Mouse (Mus musculus): Measurements from ENCODE around the gene Efl1. TPM values are rescaled to one million over a fixed set of nuclear protein-coding genes. Genes with fewer than 3 reads are reported as not detected.
"Not testable (repeated sequence)": the region's sequence is repeated elsewhere in the genome, so short reads cannot be mapped to it uniquely, and the experiment has no call there.

Efl1 gene
- polyA plus RNA-seq, 1 experiment from 2014 or later, result 17.3 TPM

GRCm38 (mm10) chr7:82724491-82724890 is 76.1 kb downstream of the Efl1 start:
- Histone ChIP-seq H3K4me1 (ENCODE audit: control insufficient read depth, insufficient read depth, low read length) (peaks cover 2% of the 10 kb centered on the region; the same call in 1 of the 2 replicates), H3K9me3 (replicated peaks; ENCODE audit: control insufficient read depth, low read length, poor library complexity, severe bottlenecking) (no peaks in the 10 kb centered on the region), H3K9ac (ENCODE audit: low read depth, low read length) (no peak overlapping the region), H3K27ac (ENCODE audit: low read length) (no peak overlapping the region), H3K27me3 (ENCODE audit: control insufficient read depth, insufficient read depth, low read depth, low read length) (no peaks in the 10 kb centered on the region), H3K4me2 (ENCODE audit: low read length) (no peak overlapping the region), H3K36me3 (ENCODE audit: control insufficient read depth, insufficient read depth, low read length) (no peaks in the 10 kb centered on the region), H3K4me3 (ENCODE audit: low read depth, low read length) (no peak overlapping the region)
- 32% methylated on average over 3 of the region's 3 CpGs for WGBS
- ATAC-seq, result no peak

- Histone ChIP-seq H3K36me3 (ENCODE audit: control insufficient read depth, insufficient read depth, low read length) (no peaks in the 10 kb centered on the region), H3K4me1 (ENCODE audit: control insufficient read depth, insufficient read depth, low read length) (no peaks in the 10 kb centered on the region; the same call in 1 of the 2 replicates), H3K9me3 (replicated peaks; ENCODE audit: control insufficient read depth, low read length, poor library complexity, severe bottlenecking) (no peaks in the 10 kb centered on the region), H3K4me2 (ENCODE audit: low read length) (no peak overlapping the region), H3K9ac (ENCODE audit: low read depth, low read length) (no peak overlapping the region), H3K27ac (ENCODE audit: low read length) (no peak overlapping the region), H3K4me3 (ENCODE audit: low read depth, low read length) (no peak overlapping the region), H3K27me3 (ENCODE audit: control insufficient read depth, insufficient read depth, low read depth, low read length) (no peaks in the 10 kb centered on the region)
- ATAC-seq, result no peak
- 34% methylated on average over 5 of the region's 5 CpGs for WGBS
These were observed 76.7 kb downstream of the Efl1 start for GRCm38 (mm10) chr7:82725006-82725636.

GRCm38 (mm10) chr7:82725741-82726450 is 77.5 kb downstream of the Efl1 start:
- ATAC-seq, result no peak
- Histone ChIP-seq H3K9me3 (replicated peaks; ENCODE audit: control insufficient read depth, low read length, poor library complexity, severe bottlenecking) (no peaks in the 10 kb centered on the region), H3K27me3 (ENCODE audit: control insufficient read depth, insufficient read depth, low read depth, low read length) (no peaks in the 10 kb centered on the region), H3K36me3 (ENCODE audit: control insufficient read depth, insufficient read depth, low read length) (no peaks in the 10 kb centered on the region), H3K27ac (ENCODE audit: low read length) (no peak overlapping the region), H3K4me3 (ENCODE audit: low read depth, low read length) (no peak overlapping the region), H3K4me2 (ENCODE audit: low read length) (no peak overlapping the region), H3K9ac (ENCODE audit: low read depth, low read length) (no peak overlapping the region), H3K4me1 (ENCODE audit: control insufficient read depth, insufficient read depth, low read length) (no peaks in the 10 kb centered on the region)
- WGBS, result 67% methylated on average over 14 of the region's 14 CpGs

- no peak overlapping the region for H3K27ac ChIP-seq (ENCODE audit: low read length)
- H3K4me1 ChIP-seq (ENCODE audit: control insufficient read depth, insufficient read depth, low read length), result no peaks in the 10 kb centered on the region
- H3K4me3 ChIP-seq (ENCODE audit: low read depth, low read length), result no peak overlapping the region
- no peak for ATAC-seq
- no peak overlapping the region for H3K9ac ChIP-seq (ENCODE audit: low read depth, low read length)
- H3K9me3 ChIP-seq (replicated peaks; ENCODE audit: control insufficient read depth, low read length, poor library complexity, severe bottlenecking), result no peaks in the 10 kb centered on the region
- H3K4me2 ChIP-seq (ENCODE audit: low read length), result no peak overlapping the region
- no peaks in the 10 kb centered on the region for H3K27me3 ChIP-seq (ENCODE audit: control insufficient read depth, insufficient read depth, low read depth, low read length)
- 38% methylated on average over 5 of the region's 5 CpGs for WGBS
- no peaks in the 10 kb centered on the region for H3K36me3 ChIP-seq (ENCODE audit: control insufficient read depth, insufficient read depth, low read length)
These were observed 78.7 kb downstream of the Efl1 start for GRCm38 (mm10) chr7:82727066-82727465.

GRCm38 (mm10) chr7:82729009-82729408 is 80.6 kb downstream of the Efl1 start:
- not testable (repeated sequence) for H3K27ac ChIP-seq (ENCODE audit: low read length); H3K4me3 ChIP-seq (ENCODE audit: low read depth, low read length); H3K4me1 ChIP-seq (ENCODE audit: control insufficient read depth, insufficient read depth, low read length); H3K4me2 ChIP-seq (ENCODE audit: low read length); H3K9me3 ChIP-seq (replicated peaks; ENCODE audit: control insufficient read depth, low read length, poor library complexity, severe bottlenecking); H3K9ac ChIP-seq (ENCODE audit: low read depth, low read length); H3K27me3 ChIP-seq (ENCODE audit: control insufficient read depth, insufficient read depth, low read depth, low read length); ATAC-seq; H3K36me3 ChIP-seq (ENCODE audit: control insufficient read depth, insufficient read depth, low read length)
- WGBS, result 85% methylated on average over 5 of the region's 8 CpGs

- Histone ChIP-seq H3K9ac (ENCODE audit: low read depth, low read length) (no peak overlapping the region), H3K36me3 (ENCODE audit: control insufficient read depth, insufficient read depth, low read length) (no peaks in the 10 kb centered on the region), H3K9me3 (replicated peaks; ENCODE audit: control insufficient read depth, low read length, poor library complexity, severe bottlenecking) (no peaks in the 10 kb centered on the region), H3K4me2 (ENCODE audit: low read length) (no peak overlapping the region), H3K27ac (ENCODE audit: low read length) (no peak overlapping the region), H3K27me3 (ENCODE audit: control insufficient read depth, insufficient read depth, low read depth, low read length) (no peaks in the 10 kb centered on the region), H3K4me3 (ENCODE audit: low read depth, low read length) (no peak overlapping the region), H3K4me1 (ENCODE audit: control insufficient read depth, insufficient read depth, low read length) (no peaks in the 10 kb centered on the region)
- 88% methylated on average over 5 of the region's 5 CpGs for WGBS
- no peak for ATAC-seq
These were observed 84.7 kb downstream of the Efl1 start for GRCm38 (mm10) chr7:82733118-82733517.

- no peaks in the 10 kb centered on the region for H3K4me1 ChIP-seq (ENCODE audit: control insufficient read depth, insufficient read depth, low read length)
- no peaks in the 10 kb centered on the region for H3K36me3 ChIP-seq (ENCODE audit: control insufficient read depth, insufficient read depth, low read length)
- no peak for ATAC-seq
- no peak overlapping the region for H3K4me3 ChIP-seq (ENCODE audit: low read depth, low read length)
- no peak overlapping the region for H3K9ac ChIP-seq (ENCODE audit: low read depth, low read length)
- no peak overlapping the region for H3K27ac ChIP-seq (ENCODE audit: low read length)
- H3K27me3 ChIP-seq (ENCODE audit: control insufficient read depth, insufficient read depth, low read depth, low read length), result no peaks in the 10 kb centered on the region
- H3K4me2 ChIP-seq (ENCODE audit: low read length), result no peak overlapping the region
- no peaks in the 10 kb centered on the region for H3K9me3 ChIP-seq (replicated peaks; ENCODE audit: control insufficient read depth, low read length, poor library complexity, severe bottlenecking)
- WGBS, result 88% methylated on average over 6 of the region's 6 CpGs
These were observed 85.6 kb downstream of the Efl1 start for GRCm38 (mm10) chr7:82733995-82734394.

GRCm38 (mm10) chr7:82734748-82735600 is 86.6 kb downstream of the Efl1 start:
- no peak overlapping the region for H3K9ac ChIP-seq (ENCODE audit: low read depth, low read length)
- no peak for ATAC-seq
- 76% methylated on average over 3 of the region's 3 CpGs for WGBS
- H3K4me3 ChIP-seq (ENCODE audit: low read depth, low read length), result no peak overlapping the region
- no peaks in the 10 kb centered on the region for H3K36me3 ChIP-seq (ENCODE audit: control insufficient read depth, insufficient read depth, low read length)
- H3K9me3 ChIP-seq (replicated peaks; ENCODE audit: control insufficient read depth, low read length, poor library complexity, severe bottlenecking), result no peaks in the 10 kb centered on the region
- H3K4me1 ChIP-seq (ENCODE audit: control insufficient read depth, insufficient read depth, low read length), result no peaks in the 10 kb centered on the region
- H3K27ac ChIP-seq (ENCODE audit: low read length), result no peak overlapping the region
- H3K4me2 ChIP-seq (ENCODE audit: low read length), result no peak overlapping the region
- H3K27me3 ChIP-seq (ENCODE audit: control insufficient read depth, insufficient read depth, low read depth, low read length), result no peaks in the 10 kb centered on the region
